Mouse (Mus musculus): ENCODE results near the gene Serinc3. TPM values are rescaled to one million over a fixed set of nuclear protein-coding genes. Genes with fewer than 3 reads are reported as not detected.
"Not testable (repeated sequence)": the region's sequence is repeated elsewhere in the genome, so short reads cannot be mapped to it uniquely, and the experiment has no call there.

The Serinc3 gene
- polyA plus RNA-seq, 1 experiment from 2014 or later: 54.3 TPM

- Histone ChIP-seq H3K36me3 (ENCODE audit: control insufficient read depth, insufficient read depth, low read length) (no peaks in the 10 kb centered on the region), H3K9ac (ENCODE audit: low read length) (no peak overlapping the region), H3K27me3 (replicated peaks; ENCODE audit: control insufficient read depth, insufficient read depth, low read length) (no peaks in the 10 kb centered on the region), H3K27ac (ENCODE audit: low read depth) (no peak overlapping the region), H3K9me3 (ENCODE audit: control insufficient read depth, low read length) (no peaks in the 10 kb centered on the region), H3K4me1 (replicated peaks; ENCODE audit: control insufficient read depth, insufficient read depth, low read length) (peaks cover 12% of the 10 kb centered on the region), H3K4me2 (ENCODE audit: low read length) (peak overlapping the region; percentile 63), H3K4me3 (ENCODE audit: low read depth, low read length) (peak overlapping the region; percentile 81)
- 83% methylated on average over 12 of the region's 12 CpGs for WGBS
- ATAC-seq (replicated peaks; ENCODE audit: low FRiP score, low TSS enrichment, low read depth) (no peak), DNase-seq (ENCODE audit: low spot score) (no peak)
These were observed 14.5 kb upstream of the Serinc3 start for GRCm38 (mm10) chr2:163659431-163659830.

- DNase-seq (ENCODE audit: low spot score) (peak; percentile 74), ATAC-seq (replicated peaks; ENCODE audit: low FRiP score, low TSS enrichment, low read depth) (no peak)
- H3K27me3 ChIP-seq (replicated peaks; ENCODE audit: control insufficient read depth, insufficient read depth, low read length): no peaks in the 10 kb centered on the region
- peak overlapping the region; percentile 74; the same call in 1 of the 2 replicates for H3K27ac ChIP-seq (ENCODE audit: low read depth)
- H3K9me3 ChIP-seq (ENCODE audit: control insufficient read depth, low read length): no peaks in the 10 kb centered on the region
- 1% methylated on average over 8 of the region's 8 CpGs for WGBS
- H3K4me3 ChIP-seq (ENCODE audit: low read depth, low read length): peak overlapping the region; percentile 81
- H3K36me3 ChIP-seq (ENCODE audit: control insufficient read depth, insufficient read depth, low read length): no peaks in the 10 kb centered on the region
- H3K4me2 ChIP-seq (ENCODE audit: low read length): peak overlapping the region; percentile 63
- peaks cover 12% of the 10 kb centered on the region for H3K4me1 ChIP-seq (replicated peaks; ENCODE audit: control insufficient read depth, insufficient read depth, low read length)
- peak overlapping the region; percentile 81 for H3K9ac ChIP-seq (ENCODE audit: low read length)
These were observed 14.0 kb upstream of the Serinc3 start for GRCm38 (mm10) chr2:163658941-163659340.

- no peaks in the 10 kb centered on the region for H3K9me3 ChIP-seq (ENCODE audit: control insufficient read depth, low read length)
- H3K4me1 ChIP-seq (replicated peaks; ENCODE audit: control insufficient read depth, insufficient read depth, low read length): peaks cover 12% of the 10 kb centered on the region
- no peaks in the 10 kb centered on the region for H3K36me3 ChIP-seq (ENCODE audit: control insufficient read depth, insufficient read depth, low read length)
- WGBS: under 1% methylated on average over 71 of the region's 71 CpGs
- peak within 1 kb of the TSS; percentile 81 for H3K4me3 ChIP-seq (ENCODE audit: low read depth, low read length)
- peak; percentile 91 for ATAC-seq (replicated peaks; ENCODE audit: low FRiP score, low TSS enrichment, low read depth)
- H3K9ac ChIP-seq (ENCODE audit: low read length): peak within 1 kb of the TSS; percentile 81
- peak; percentile 90 for DNase-seq (ENCODE audit: low spot score)
- no peaks in the 10 kb centered on the region for H3K27me3 ChIP-seq (replicated peaks; ENCODE audit: control insufficient read depth, insufficient read depth, low read length)
- H3K27ac ChIP-seq (ENCODE audit: low read depth): peak within 1 kb of the TSS; percentile 74
- H3K4me2 ChIP-seq (ENCODE audit: low read length): peak within 1 kb of the TSS; percentile 63
These were observed 13.3 kb upstream of the Serinc3 start, which contains the start of gene Pkig for GRCm38 (mm10) chr2:163657975-163658886. Gene Pkig, plus strand, starts transcription at chr2:163658386.

DNA sequence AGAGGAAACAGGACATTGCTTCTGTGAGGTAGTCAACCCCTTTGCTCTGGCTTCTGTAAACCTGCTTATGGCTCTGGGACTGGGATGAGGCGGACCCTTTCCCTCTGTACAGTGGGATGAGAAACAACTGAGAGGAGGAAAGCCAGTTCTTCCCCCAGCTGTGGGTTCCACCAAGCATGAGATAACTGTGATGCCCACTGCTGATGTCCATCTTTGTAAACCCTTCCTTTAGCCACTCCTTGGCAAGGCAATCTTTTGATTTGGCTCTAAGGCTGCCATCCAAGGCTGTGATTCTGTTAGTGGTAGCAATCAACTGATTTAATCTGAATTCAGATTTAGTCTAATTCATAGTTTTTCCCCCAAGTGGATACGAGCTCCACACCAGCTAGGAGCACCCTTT is 12.6 kb upstream of the Serinc3 start:
- Histone ChIP-seq H3K9me3 (ENCODE audit: control insufficient read depth, low read length) (no peaks in the 10 kb centered on the region), H3K4me1 (replicated peaks; ENCODE audit: control insufficient read depth, insufficient read depth, low read length) (peaks cover 12% of the 10 kb centered on the region), H3K27me3 (replicated peaks; ENCODE audit: control insufficient read depth, insufficient read depth, low read length) (no peaks in the 10 kb centered on the region), H3K27ac (ENCODE audit: low read depth) (no peak overlapping the region), H3K4me2 (ENCODE audit: low read length) (no peak overlapping the region), H3K9ac (ENCODE audit: low read length) (no peak overlapping the region), H3K4me3 (ENCODE audit: low read depth, low read length) (no peak overlapping the region), H3K36me3 (ENCODE audit: control insufficient read depth, insufficient read depth, low read length) (no peaks in the 10 kb centered on the region)
- no peak for DNase-seq (ENCODE audit: low spot score)
- no peak for ATAC-seq (replicated peaks; ENCODE audit: low FRiP score, low TSS enrichment, low read depth)
- 78% methylated on average over 2 of the region's 2 CpGs for WGBS

DNA sequence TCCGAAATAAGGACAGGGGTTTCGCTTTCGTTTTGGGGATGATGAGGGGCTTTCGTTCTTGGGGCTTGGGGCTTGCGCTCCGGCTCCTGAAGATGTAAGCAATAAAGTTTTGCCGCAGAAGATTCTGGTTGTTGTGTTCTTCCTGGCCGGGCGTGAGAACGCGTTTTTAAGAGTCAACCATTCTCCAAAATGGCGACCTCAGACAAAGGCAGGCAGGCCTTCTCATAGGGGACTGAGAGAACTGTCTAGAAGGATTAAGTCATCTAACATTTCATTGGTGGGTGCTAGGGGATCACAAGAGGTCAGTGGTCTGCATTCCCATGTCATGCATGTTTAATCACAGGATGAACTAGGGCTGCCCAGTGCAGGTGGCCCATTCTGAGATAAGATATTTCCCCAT is 10.8 kb upstream of the Serinc3 start:
- not testable (repeated sequence) for ATAC-seq (replicated peaks; ENCODE audit: low FRiP score, low TSS enrichment, low read depth); H3K27me3 ChIP-seq (replicated peaks; ENCODE audit: control insufficient read depth, insufficient read depth, low read length); H3K9ac ChIP-seq (ENCODE audit: low read length); H3K4me3 ChIP-seq (ENCODE audit: low read depth, low read length); H3K4me2 ChIP-seq (ENCODE audit: low read length); H3K36me3 ChIP-seq (ENCODE audit: control insufficient read depth, insufficient read depth, low read length); H3K9me3 ChIP-seq (ENCODE audit: control insufficient read depth, low read length); H3K27ac ChIP-seq (ENCODE audit: low read depth); H3K4me1 ChIP-seq (replicated peaks; ENCODE audit: control insufficient read depth, insufficient read depth, low read length); DNase-seq (ENCODE audit: low spot score)
- WGBS: 99% methylated on average over 8 of the region's 12 CpGs

DNA sequence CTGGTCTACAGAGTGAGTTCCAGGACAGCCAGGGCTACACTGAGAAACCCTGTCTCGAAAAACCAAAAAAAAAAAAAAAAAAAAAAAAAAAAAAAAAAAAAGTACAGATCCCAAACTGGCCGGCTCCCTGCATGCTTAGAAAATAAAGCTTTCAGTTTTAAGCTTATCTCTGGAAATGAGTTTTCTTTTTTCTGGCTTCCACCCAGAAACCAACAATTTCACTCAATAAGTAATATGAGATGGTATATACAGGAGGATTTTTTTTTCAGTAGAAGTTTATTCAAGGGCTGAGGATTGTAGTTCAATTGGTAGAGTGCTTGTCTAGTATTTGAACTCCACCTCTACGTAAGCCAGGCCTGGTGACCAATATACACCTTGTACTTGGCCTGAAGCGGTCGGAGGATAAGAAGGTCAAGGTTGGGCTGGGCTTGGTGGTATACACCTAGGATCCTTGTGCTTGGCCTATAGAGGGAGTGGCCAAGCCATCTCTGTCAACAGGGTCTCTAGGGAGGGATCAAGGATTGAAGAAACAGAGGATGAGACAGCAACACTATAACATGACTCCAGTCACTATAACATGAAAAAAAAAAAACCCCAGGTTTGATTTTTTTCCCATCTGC is 1.6 kb upstream of the Serinc3 start:
- peaks cover 21% of the 10 kb centered on the region for H3K4me1 ChIP-seq (replicated peaks; ENCODE audit: control insufficient read depth, insufficient read depth, low read length)
- ATAC-seq (replicated peaks; ENCODE audit: low FRiP score, low TSS enrichment, low read depth) (no peak), DNase-seq (ENCODE audit: low spot score) (no peak)
- no peak overlapping the region for H3K4me3 ChIP-seq (ENCODE audit: low read depth, low read length)
- H3K4me2 ChIP-seq (ENCODE audit: low read length): no peak overlapping the region
- WGBS: 84% methylated on average over 5 of the region's 5 CpGs
- no peaks in the 10 kb centered on the region for H3K36me3 ChIP-seq (ENCODE audit: control insufficient read depth, insufficient read depth, low read length)
- no peak overlapping the region for H3K27ac ChIP-seq (ENCODE audit: low read depth)
- peaks cover 7% of the 10 kb centered on the region; the same call in 1 of the 2 replicates for H3K9me3 ChIP-seq (ENCODE audit: control insufficient read depth, low read length)
- H3K9ac ChIP-seq (ENCODE audit: low read length): no peak overlapping the region
- H3K27me3 ChIP-seq (replicated peaks; ENCODE audit: control insufficient read depth, insufficient read depth, low read length): no peaks in the 10 kb centered on the region

- no peak overlapping the region for H3K27ac ChIP-seq (ENCODE audit: low read depth)
- H3K36me3 ChIP-seq (ENCODE audit: control insufficient read depth, insufficient read depth, low read length): no peaks in the 10 kb centered on the region
- H3K9me3 ChIP-seq (ENCODE audit: control insufficient read depth, low read length): peaks cover 7% of the 10 kb centered on the region; the same call in 1 of the 2 replicates
- peaks cover 25% of the 10 kb centered on the region for H3K4me1 ChIP-seq (replicated peaks; ENCODE audit: control insufficient read depth, insufficient read depth, low read length)
- 78% methylated on average over 11 of the region's 11 CpGs for WGBS
- no peak for ATAC-seq (replicated peaks; ENCODE audit: low FRiP score, low TSS enrichment, low read depth)
- no peak overlapping the region for H3K9ac ChIP-seq (ENCODE audit: low read length)
- H3K4me3 ChIP-seq (ENCODE audit: low read depth, low read length): no peak overlapping the region
- H3K4me2 ChIP-seq (ENCODE audit: low read length): peak overlapping the region; percentile 70
- DNase-seq (ENCODE audit: low spot score): no peak
- H3K27me3 ChIP-seq (replicated peaks; ENCODE audit: control insufficient read depth, insufficient read depth, low read length): no peaks in the 10 kb centered on the region
These were observed 949 bp upstream of the Serinc3 start for GRCm38 (mm10) chr2:163645700-163646460.

DNA sequence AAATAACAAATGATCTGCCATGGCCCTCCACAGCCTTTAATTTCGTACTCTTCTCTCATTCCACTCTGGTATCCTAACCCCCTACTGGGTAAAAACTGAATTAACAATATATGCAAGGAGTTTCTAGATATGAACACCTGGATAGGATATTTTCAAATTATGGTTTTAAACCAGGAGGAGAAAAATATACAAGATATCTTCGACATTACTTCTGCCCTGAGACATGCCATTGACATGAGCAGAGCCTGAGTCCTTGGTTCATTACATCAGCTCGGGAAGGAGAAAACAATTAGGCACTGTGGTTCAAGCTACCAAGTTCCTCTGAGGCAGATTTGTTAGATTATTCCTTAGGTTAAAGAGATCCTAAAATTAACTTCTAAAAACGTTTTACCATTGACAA is 884 bp downstream of the Serinc3 start:
- ATAC-seq (replicated peaks; ENCODE audit: low FRiP score, low TSS enrichment, low read depth) (no peak), DNase-seq (ENCODE audit: low spot score) (no peak)
- H3K4me3 ChIP-seq (ENCODE audit: low read depth, low read length): peak overlapping the region; percentile 81
- peaks cover 13% of the 10 kb centered on the region; the same call in 1 of the 2 replicates for H3K36me3 ChIP-seq (ENCODE audit: control insufficient read depth, insufficient read depth, low read length)
- peak overlapping the region; percentile 99 for H3K27ac ChIP-seq (ENCODE audit: low read depth)
- H3K27me3 ChIP-seq (replicated peaks; ENCODE audit: control insufficient read depth, insufficient read depth, low read length): no peaks in the 10 kb centered on the region
- no peaks in the 10 kb centered on the region for H3K9me3 ChIP-seq (ENCODE audit: control insufficient read depth, low read length)
- H3K4me1 ChIP-seq (replicated peaks; ENCODE audit: control insufficient read depth, insufficient read depth, low read length): peaks cover 31% of the 10 kb centered on the region
- 7% methylated on average over 4 of the region's 4 CpGs for WGBS
- H3K4me2 ChIP-seq (ENCODE audit: low read length): peak overlapping the region; percentile 70
- peak overlapping the region; percentile 78 for H3K9ac ChIP-seq (ENCODE audit: low read length)

All from intestine, embryonic 14.5 days (tissue).